Comparison of ENCODE assay signal across 13 mouse cellular contexts in the genomic region with DNA sequence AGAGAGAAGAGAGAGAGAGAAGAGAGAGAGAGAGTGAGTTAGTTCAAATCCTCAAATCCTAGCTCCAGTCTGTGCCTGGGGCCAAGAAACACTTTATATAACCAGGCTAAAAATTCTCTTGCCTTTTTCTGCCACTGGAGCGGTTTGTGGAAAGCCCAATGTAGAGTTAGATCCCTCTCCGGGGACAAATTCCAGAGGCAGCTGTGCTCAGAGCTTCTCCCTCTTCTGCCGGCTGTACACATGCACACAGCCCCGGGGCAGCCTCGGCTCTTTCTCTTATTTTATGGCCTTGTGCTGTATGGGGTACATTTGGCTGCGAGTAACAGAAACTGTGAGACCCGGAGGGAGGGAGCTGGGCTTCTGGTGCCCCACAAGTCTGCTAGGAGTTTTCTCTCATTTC. TPM values are rescaled to one million over a fixed set of nuclear protein-coding genes. Genes with fewer than 3 reads are reported as not detected.
A peak's percentile ranks its signal among the peaks of the same experiment; 100 is the strongest.
DNase-seq lines count a peak whose midpoint lies in the region; ATAC-seq lines count a peak whose summit lies in the region.
"Had no signal": no experiment of that assay in that cellular context is flagged by ENCODE, and none has a peak within 500 bp of the region (broad histone marks: within the 10 kb centered on the region; RNA-seq: fewer than 3 reads in every experiment).

No protein-coding gene starts in this region.

- ATAC-seq in neural tube, embryonic 15.5 days (ENCODE audit: low FRiP score), result no peak
- no peak for ATAC-seq in midbrain, embryonic 15.5 days (replicated peaks)
- ATAC-seq: activated CD4-positive, CD25-positive, alpha-beta regulatory T cell, adult 4 months; inflammation-experienced regulatory T-cells, adult 6 months had no signal

- no peak overlapping the region for H3K4me2 ChIP-seq in neural tube, embryonic 15.5 days
- no peak overlapping the region for H3K4me2 ChIP-seq in midbrain, embryonic 15.5 days

- no peaks in the 10 kb centered on the region for H3K9me3 ChIP-seq in neural tube, embryonic 15.5 days (replicated peaks)
- H3K9me3 ChIP-seq in midbrain, embryonic 15.5 days, result no peaks in the 10 kb centered on the region
- H3K9me3 ChIP-seq: G1E had no signal

- no peaks in the 10 kb centered on the region for H3K27me3 ChIP-seq in neural tube, embryonic 15.5 days (replicated peaks)
- no peaks in the 10 kb centered on the region for H3K27me3 ChIP-seq in midbrain, embryonic 15.5 days (replicated peaks)

- no peak overlapping the region for H3K9ac ChIP-seq in neural tube, embryonic 15.5 days (replicated peaks)
- H3K9ac ChIP-seq in midbrain, embryonic 15.5 days, result no peak overlapping the region

- DNase-seq in frontal cortex, adult 2 months (ENCODE audit: extremely low spot score in 1 of 2, low spot score in 1 of 2), result peak; percentile 58
- DNase-seq in frontal cortex, postnatal 10 days (ENCODE audit: low spot score in 2 of 2), result no peak
- DNase-seq in left cerebral cortex, adult 9 months (ENCODE audit: low spot score in 2 of 2), result peak; percentile 37 to 59
- DNase-seq in left cerebral cortex, postnatal 4 days, result no peak
- peak; percentile 35 for DNase-seq in forelimb bud, embryonic 11.5 days (ENCODE audit: low read depth, low spot score)
- no peak for DNase-seq in cerebellum, adult 9-10 months
- DNase-seq: kidney, postnatal 14 days; lung, postnatal 36 days had no signal

- intact Hi-C loops in left cerebral cortex, postnatal 4 days (cut with DNase I), result no loop called here

- H3K4me1 ChIP-seq in neural tube, embryonic 15.5 days, result peaks cover 41% of the 10 kb centered on the region
- 0 out of 2 replicates have a peak, but pooled peaks cover 5% of the 10 kb centered on the region for H3K4me1 ChIP-seq in midbrain, embryonic 15.5 days

- H3K27ac ChIP-seq in neural tube, embryonic 15.5 days (replicated peaks), result peak overlapping the region; percentile 34; the same call in 1 of the 2 replicates
- H3K27ac ChIP-seq in midbrain, embryonic 15.5 days, result no peak overlapping the region

- H3K36me3 ChIP-seq in neural tube, embryonic 15.5 days, result no peaks in the 10 kb centered on the region
- H3K36me3 ChIP-seq in midbrain, embryonic 15.5 days (replicated peaks), result no peaks in the 10 kb centered on the region

- WGBS in neural tube, embryonic 15.5 days, result 22% methylated on average over 7 of the region's 7 CpGs
- WGBS in midbrain, embryonic 15.5 days, result 68% methylated on average over 7 of the region's 7 CpGs

- no peak overlapping the region for H3K4me3 ChIP-seq in neural tube, embryonic 15.5 days (replicated peaks)
- no peak overlapping the region for H3K4me3 ChIP-seq in midbrain, embryonic 15.5 days

RNA-seq across cellular contexts. Expression of a gene that starts 31.7 kb away (rescaled TPM):
- polyA plus RNA-seq in frontal cortex, adult 2 months (2012; rRNA removed), result 2.8 and 2.9 TPM in 2 replicates
- 1 to 10 TPM; 1.9 to 4.1 TPM for total RNA-seq in left cerebral cortex, postnatal 4 days (2021)
- 2.4 and 7.9 TPM in 2 replicates for polyA plus RNA-seq in neural tube, embryonic 15.5 days (2015; fragmentation: Nextera tagmentation; extraction: Ambion mirVana)
- 2.7 and 3.0 TPM in 2 replicates for polyA plus RNA-seq in midbrain, embryonic 15.5 days (2015; fragmentation: Nextera tagmentation; extraction: Ambion mirVana)

RNA-seq across cellular contexts. Expression of a gene that starts 32.1 kb away (rescaled TPM):
- polyA plus RNA-seq in frontal cortex, adult 2 months (2012; rRNA removed), result 17.2 and 20.6 TPM in 2 replicates
- total RNA-seq in left cerebral cortex, postnatal 4 days (2021), result 10 to 100 TPM; 12.2 to 13.7 TPM
- polyA plus RNA-seq in neural tube, embryonic 15.5 days (2015; fragmentation: Nextera tagmentation; extraction: Ambion mirVana), result 4.7 and 4.9 TPM in 2 replicates
- polyA plus RNA-seq in midbrain, embryonic 15.5 days (2015; fragmentation: Nextera tagmentation; extraction: Ambion mirVana), result 3.8 and 4.3 TPM in 2 replicates
- polyA plus RNA-seq: G1E had no signal

Comparison
In these comparisons a context has a peak if more than half of its experiments do, and no peak if none do; other contexts are left out.
1. DNase-seq: peak in frontal cortex, adult 2 months (2 of 2), left cerebral cortex, adult 9 months (2 of 2) and forelimb bud, embryonic 11.5 days (single experiment); none in frontal cortex, postnatal 10 days (0 of 2), left cerebral cortex, postnatal 4 days (single experiment) and cerebellum, adult 9-10 months (single experiment).